Mouse (Mus musculus): ENCODE data around the gene Tm7sf2.

The Tm7sf2 gene

DNA sequence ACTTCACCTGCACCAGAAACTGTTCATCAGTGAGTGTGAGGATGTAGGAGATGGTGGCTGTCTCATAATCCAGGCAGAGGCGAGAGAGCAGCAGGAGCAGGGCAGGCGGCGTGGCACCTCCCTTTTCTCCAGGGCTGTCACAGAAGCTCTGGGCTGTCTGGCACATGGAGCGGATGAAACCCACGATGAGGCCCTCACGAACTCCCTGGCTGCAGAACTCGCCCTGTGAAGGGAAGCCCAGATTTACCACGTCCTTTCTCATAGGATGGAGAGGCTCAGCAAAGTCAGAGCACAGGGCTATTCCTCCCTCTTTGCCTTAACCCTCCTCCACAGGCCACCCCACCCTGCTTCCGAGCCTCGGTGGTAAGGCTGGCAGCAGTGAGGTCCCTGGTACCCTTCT, 1.7 kb upstream of the Tm7sf2 start:
- no peak for DNase-seq (ENCODE audit: low read depth, low spot score)

DNA sequence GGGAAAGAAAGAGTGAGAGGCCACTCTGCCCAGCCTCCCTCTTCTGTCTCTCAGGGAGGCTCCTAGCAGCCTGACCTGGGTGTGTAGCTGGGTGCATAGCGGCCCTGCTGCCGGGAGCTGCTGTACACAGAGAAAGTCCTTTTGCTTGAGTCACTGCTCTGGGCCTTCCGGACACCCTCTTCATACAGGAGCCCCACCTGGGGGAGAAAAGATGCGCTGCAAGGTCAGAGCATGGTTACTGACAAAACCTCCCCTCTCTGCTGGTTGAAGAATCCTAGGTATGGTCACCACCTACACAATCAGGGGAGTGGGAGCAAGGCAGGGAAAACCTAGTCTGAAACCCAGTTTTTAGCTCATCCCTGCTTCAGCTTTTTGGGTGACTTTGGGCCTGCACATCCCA, 778 bp upstream of the Tm7sf2 start:
- no peak for DNase-seq (ENCODE audit: low read depth, low spot score)

DNA sequence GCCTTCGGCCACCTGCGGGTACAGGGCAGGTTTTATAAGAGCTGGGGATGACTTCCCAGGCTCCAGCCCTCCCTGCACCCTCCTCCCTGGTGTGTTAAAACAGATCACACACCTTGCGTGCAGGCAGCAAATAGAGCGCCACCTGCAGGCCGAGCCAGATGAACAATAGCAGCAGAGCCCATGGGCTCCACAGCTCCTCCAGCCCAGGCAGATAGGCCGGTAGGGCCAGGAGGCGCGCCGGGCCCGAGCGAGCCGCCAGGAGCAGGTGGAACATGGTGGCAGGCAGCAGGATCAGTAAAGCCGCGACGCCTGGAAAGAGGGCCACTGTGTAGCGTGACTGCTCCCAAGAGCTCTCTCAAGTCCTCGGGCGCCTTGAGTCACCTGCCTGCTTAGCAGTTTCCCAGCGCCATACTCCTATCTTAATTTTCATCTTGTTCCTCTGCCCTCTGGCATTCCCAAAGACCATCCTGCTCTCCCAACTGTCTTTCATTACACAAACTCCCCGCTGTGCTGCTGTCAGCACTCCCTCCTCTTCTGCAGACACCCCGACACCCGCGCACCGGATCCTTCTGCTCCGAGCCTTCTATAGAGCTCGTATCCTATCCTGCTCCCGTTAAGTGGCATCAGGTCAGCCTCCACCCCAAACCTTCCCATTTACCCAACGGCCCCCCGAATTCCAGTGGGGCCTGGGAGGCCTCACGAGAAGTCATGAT, 1.0 kb downstream of the Tm7sf2 start:
- DNase-seq (ENCODE audit: low read depth, low spot score) = peak; percentile 93

DNA sequence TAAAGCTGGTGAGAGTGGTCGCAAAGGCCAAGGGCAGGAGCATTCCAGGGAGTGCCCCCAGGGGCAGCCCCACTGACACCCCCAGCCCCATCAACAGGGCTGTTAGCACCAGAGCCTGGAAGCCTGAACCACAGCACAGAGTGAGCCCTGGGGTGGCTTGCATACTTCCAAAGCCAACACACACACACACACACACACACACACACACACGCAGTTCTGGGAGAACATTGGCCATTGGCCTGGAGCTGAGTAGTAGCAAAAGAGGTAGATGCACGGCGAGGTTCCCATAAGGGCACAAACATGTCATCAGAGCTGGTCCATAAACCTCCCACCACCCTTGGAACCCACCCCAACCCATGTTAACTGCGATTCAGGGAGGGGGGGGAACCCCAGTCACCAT, 1.6 kb downstream of the Tm7sf2 start:
- no peak for DNase-seq (ENCODE audit: low read depth, low spot score)

DNA sequence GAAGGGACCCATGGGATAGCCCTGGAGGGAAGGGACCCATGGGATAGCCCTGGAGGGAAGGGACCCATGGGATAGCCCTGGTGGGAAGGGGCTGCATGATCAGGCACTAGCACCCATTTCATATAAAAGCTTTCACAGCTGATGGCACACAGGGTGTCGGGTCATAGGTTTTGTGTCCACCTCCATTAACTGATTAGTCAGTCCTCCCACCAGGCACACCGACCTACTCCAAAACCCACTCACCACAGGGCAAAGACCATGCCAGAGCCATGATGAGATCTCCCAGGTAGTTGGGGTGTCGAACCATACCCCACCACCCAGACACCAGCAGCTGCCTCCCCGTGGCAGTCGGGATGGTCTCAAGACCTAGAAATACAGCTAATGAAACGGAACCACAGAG, 5.1 kb downstream of the Tm7sf2 start:
- no peak for DNase-seq (ENCODE audit: low read depth, low spot score)

DNA sequence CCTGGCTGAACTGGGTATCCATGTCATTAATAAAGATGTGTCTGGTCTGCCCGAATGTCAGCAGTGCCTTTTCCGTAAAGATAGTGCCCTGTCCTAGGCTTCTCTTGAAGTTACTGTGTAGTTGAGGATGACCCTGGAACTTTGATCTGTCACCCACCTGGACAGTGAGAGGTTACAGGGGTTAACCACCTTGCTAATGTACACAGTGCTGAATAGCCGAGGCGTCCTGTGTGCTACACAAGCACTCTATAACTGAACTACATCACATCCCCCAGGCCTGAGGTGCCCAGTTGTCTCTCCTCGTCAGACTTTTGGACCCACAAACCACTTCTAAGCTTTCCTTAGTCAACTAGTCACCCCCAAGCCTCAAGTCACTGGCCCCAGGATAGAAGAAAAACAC, 5.8 kb downstream of the Tm7sf2 start:
- DNase-seq (ENCODE audit: low read depth, low spot score) = no peak

DNA sequence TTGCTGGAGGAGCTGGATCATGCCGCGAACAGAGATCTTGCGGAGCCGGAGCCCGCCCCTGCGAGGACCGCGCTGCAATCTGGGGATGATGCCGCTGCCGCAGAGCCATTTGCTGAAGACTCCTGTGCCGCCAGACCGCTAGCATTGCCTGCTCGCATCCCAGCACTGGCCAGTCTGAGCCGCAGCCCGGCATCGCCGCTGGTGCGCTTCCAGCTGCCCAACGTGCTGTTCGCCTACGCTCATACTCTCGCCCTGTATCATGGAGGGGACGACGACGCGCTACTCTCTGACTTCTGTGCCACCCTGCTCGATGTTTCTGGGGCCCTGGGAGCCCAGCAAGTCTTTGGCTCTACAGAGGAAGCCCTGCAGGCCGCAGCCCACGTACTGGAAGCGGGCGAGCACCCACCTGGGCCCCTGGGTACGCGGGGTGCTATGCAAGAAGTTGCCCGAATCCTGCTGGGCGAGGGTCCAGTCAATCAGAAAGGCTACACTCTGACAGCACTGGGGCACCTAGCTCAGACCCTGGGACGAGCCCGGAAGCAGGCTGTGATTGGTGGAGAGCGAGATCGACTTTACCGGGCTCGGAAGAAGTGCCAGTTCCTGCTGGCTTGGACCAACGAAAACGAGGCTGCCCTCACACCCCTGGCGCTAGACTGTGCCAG, 6.4 kb downstream of the Tm7sf2 start:
- DNase-seq (ENCODE audit: low read depth, low spot score) = peak; percentile 75

DNA sequence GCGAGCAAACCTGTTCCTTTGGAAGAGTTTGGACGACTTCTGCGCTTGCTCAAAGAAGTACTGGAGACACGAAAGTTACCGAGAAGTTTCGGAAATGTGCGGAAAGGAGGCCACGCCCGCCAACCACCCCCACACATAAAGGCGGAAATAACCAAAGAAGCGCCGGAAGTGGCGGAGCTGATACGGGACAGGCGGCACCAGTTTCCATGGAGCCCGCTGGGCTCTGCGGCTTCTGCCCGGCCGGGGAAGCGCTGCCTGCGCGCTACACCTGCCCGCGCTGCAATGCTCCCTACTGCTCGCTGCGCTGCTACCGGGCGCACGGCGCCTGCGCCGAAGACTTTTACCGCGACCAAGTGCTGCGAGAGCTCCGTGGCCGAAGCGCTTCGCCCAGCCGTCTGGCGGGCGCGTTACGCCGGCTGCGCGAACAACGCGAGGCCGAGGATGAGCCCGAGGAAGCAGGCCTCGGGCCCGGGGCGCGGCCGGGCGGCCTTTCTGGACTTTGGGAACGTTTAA, 7.1 kb downstream of the Tm7sf2 start, which contains the start of gene Znhit2:
Gene Znhit2, plus strand, starts transcription at position 172 of the 513 bp plus-strand sequence.
- peak; percentile 96 for DNase-seq (ENCODE audit: low read depth, low spot score)

DNA sequence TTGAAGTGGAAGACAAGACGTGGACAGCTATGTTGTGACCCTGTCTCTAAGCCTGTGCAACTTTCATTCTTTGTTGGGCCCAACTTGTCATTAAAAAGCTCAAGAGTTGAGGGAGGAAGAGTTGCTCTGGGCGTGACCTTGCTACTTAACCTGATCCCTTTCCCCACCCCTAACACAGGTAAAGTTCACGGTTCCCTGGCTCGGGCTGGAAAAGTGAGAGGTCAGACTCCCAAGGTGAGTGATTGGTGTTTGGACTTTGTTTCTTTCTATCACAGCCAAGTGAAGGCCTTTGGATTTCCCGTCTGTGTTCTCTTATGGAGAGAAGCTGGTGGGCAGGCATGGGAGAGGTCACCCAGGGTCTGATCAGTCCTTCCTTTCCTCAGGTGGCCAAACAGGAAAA, 9.2 kb downstream of the Tm7sf2 start:
- DNase-seq (ENCODE audit: low read depth, low spot score) = no peak

DNA sequence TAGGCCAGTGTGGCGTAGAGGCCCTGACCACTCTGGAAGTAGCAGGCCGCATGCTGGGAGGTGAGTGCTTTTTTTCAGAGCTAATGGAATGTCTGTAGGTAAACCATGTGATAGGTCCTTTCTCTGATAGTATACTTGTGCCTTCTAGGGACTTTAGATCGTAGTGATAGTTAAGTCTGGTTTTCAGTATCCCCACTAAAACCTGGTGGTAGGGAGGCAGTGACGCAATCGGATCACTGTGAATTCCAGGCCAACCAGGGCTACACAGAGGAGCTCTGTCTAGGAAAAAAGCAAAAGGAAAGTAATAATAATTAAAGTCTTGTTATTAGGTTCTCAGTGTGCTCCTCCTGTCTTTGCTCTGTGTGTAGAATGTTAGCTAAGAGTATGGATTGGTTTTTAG, 9.7 kb downstream of the Tm7sf2 start:
- no peak for DNase-seq (ENCODE audit: low read depth, low spot score)

DNA sequence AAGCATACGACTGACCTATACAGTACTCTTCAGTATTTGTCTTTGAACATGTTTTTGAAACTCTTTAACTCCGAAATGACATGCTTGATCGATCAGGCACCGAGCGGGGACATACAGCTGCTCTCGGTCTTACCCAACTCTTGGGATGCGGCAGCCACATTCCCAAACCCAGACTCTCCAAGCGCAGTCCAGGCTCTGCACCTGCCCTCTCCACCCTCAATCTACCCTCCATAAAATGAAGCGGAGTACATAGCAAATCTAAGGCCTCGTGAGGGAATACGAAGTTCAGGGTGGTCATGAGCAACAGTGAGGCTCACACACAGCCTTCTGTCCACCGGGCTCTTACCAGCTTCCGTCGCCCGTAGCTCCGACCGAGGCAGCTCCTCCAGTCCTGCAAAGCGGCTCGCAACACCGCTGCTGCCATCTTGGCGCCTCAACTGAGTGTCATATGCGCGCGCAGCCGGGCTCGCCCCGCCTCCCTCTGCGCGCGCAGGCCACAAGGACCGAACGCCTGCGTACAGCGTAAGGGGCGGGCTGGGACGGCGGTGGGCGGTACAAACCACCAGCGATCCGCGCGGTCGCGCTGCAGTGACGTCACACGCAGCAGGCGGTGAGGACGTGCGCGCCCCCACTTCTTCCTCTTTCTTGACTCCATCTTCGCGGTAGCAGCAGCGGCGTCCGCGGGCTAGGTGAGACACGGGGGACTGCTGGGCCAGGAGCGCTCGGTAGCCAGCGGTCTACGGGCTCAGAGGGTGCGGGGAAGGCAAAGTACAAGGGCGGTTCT, 10.7 kb downstream of the Tm7sf2 start, which contains the start of the genes Mrpl49 and Fau:
Gene Mrpl49, minus strand, starts transcription at position 473 of the 784 bp plus-strand sequence.
Gene Fau, plus strand, starts transcription at position 532 of the 784 bp plus-strand sequence.
- DNase-seq (ENCODE audit: low read depth, low spot score) = peak; percentile 100

DNA sequence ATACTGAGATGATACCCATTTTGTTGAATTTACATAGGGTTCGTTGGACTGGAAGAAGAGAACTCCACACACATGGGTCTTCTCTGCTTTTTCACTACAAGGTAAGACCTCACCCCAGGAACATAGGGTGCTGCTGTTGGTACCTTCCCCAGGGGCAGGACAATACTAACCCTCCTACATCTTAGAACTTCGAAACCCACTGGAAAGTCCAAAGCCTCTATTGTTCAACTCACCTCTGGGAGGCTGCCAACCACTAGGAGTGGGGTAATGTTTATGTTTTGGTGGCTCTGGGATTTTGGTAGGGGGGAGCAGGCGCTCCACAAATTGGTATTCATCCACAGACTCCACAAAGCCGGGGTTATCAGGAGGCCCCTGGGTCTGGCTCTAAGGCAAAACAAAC, 11.5 kb downstream of the Tm7sf2 start:
- no peak for DNase-seq (ENCODE audit: low read depth, low spot score)

DNA sequence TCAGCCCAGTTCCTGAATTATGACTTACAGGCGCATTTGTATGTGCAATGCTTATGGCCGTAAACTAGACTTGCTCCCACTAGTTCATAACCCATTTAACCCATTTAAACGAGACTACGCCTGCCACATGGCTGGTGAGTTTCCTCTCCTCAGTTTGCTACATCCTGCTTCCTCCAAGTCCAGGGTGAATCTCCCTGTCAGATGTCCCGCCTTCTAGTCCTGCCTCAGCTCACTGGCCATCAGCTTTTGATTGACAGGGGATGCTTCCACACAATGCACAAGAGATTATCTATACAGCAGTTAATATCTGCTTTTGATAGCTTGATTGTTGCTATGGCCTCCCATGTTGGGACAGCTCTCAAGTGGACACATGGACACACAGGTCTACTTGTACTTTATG, 13.9 kb downstream of the Tm7sf2 start:
- no peak for DNase-seq (ENCODE audit: low read depth, low spot score)

DNA sequence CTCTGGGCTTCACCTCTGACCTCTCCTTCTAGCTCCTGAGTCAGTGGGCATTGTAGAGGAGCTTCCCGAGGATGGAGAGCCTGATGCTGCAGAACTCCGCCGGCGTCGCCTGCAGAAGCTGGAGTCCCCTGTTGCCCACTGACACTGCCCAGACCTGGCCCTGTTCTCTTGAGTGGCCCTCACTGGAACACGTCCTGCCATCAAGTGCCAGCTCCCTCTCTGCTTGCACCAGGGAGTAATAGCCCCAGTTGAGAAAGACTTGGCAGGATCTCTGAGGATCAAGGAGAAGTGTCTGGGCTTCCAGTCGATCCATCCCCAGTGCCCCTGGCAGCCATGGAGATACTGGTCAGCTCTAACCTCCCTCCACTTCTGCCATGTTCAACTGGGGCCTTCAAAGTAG, 15.7 kb downstream of the Tm7sf2 start:
- peak; percentile 5 for DNase-seq (ENCODE audit: low read depth, low spot score)

DNA sequence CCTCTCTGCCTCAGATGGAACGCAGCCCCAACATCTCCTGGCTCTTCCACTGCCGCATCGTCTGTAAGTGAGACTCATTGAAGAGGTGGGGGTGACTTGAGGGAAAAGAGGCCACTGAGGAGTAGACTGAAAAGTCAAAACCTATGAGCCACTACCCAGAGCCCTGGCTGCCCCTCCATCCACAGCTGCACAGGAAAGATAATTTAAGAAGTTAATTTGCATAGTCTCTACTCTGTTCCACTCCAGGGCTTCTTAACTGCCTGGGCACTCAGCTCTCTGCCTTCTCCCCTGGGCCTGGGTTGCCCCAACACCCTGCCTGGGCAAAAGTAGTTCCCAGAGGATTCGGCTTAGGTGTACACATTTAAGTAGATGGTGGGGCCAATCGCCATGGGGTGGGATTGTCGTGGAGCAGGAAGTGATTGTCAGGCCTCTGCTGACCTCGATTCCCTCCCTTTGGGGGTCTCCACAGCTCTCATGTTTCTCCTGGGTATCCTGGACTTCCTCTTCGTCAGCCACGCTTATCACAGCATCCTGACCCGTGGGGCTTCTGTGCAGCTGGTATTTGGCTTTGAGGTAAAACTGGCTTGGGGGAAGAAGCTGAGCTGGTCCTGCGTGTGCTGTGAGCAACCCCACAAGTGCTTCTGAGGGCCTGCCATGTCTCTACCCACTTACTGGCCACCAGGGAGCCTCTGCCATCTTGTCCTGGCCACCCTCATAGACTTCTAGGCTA, 19.3 kb downstream of the Tm7sf2 start:
- peak; percentile 5 for DNase-seq (ENCODE audit: low read depth, low spot score)

DNA sequence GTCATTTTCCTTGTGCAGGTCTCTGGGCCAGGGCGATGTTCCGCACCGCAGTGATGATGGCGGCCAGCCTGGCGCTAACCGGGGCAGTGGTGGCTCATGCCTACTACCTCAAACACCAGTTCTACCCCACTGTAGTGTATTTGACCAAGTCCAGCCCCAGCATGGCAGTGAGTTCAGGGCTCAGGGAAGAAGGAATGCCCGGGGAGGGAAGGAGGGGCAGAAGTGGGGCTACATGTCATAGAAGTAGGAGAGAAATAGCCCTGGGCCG, 20.3 kb downstream of the Tm7sf2 start:
- DNase-seq (ENCODE audit: low read depth, low spot score) = no peak

DNA sequence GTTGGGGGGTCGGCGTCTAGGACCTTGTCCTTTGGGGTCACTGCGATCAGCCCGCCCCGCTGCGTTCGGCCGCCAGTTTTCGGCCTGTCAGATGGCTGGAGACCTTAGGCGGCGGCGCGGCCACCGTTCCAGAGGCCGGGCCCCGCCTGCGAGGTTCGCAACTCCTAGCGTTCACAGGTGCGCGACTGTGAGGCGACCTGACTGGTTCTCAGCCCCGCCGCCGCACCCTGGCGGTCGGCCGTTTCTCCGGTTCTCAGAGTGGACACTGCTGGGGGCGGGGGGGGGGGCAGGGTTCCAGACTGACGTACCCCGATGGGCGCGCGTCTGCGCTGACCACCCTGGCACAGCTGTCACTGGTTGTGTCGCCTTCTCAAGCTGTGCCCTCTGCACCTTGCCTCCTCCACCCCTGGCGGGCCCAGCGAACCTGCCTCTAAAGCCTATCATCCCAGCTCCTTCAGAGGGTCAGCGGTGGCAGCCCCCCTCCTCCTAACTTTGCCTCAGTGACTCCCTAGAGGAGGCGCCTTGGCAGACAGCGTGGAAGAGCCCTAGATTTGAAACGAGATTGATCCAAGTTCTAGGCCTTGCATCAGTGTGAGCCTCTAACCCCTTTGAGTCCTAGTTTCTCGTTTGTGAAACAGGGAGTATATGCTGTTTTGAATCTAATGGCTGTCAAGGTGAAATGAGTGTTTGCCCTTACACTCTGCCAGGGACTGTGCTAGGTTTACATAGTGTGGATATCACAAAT, 20.8 kb downstream of the Tm7sf2 start:
- no peak for DNase-seq (ENCODE audit: low read depth, low spot score)

DNA sequence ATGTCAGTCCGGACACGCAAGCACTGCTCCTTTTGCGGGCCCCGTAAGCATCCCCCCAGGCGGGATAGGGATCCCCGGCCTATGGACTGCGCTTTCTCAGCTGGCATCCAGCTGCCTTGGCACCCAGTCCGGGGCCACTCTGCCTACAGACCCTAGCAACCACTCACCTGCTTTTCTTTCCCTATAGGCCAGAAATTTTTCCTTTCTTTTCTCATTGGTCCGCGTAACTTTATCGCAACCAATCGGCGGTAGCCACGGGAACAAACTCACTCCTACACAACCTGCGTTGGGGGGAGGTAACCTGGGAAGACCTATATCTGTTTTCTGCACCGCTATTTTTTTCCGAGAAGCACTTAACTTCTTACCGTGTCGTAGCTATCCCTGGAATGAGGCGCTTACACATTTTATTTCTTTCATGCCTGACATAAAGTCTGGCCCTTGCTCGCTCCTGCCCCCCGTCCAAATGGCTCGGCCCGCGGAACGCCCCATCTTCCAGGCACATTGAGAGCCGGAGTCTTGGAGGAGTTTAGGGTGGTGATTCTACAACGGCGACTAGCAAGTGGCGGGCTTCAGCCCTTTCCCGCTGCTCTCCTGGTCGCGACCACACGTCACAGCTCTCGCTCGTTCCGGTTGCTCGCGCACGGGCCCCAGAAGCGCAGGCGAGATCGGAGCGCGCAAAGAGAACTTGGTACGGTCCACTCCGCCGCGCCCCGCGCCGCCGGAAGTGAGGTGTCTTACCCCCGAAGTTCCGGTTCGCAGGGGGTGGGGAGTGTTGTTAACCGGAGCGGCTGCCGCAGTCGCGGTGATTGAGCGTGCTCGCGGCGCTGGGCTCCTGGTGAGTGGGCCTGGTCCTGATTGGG, 21.6 kb downstream of the Tm7sf2 start, which contains the start of gene Syvn1:
Gene Syvn1, plus strand, starts transcription at position 283 of the 860 bp plus-strand sequence.
- peak; percentile 94 for DNase-seq (ENCODE audit: low read depth, low spot score)

DNA sequence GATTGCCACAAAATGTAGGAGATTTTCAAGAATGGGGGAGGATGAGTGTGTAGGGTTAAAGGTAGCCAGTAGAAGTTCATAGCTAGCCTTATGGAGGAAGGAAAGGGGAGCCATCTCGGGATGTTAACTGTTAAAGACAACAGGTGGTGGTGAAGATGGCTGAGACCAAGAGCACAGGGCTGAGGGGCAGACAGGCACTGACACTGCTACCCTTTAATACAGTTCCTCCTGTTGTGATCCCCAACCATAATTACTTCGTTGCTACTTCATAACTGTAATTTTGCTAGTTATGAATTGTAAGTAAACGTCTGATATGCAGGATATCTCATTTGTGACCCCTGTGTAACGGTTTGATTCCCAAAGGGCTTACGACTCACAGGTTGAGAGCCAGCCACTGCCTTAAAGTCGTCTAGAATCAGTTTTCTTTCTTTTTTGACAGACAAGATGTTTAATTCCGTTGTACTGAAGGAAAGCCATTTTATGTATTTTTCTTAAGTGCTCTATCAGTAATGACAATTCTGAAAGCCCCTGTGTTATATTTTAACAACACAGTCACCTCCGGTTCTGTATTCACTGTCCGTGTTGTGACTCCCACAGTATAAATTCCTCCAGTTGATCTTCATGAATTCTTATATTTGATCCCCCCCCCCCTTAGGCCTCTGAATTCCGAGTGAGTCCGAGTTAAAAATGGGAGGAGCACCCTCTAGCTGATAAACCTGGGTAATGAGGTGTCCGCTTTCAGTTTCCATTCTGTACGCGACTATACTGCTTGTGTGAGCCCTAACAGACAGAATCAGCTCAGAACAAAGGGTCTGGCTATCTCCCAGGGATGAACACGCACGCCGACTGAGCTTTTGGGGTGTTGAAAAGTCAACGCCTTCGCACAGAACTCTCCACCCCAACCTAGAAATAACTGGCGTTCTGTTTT, 22.5 kb downstream of the Tm7sf2 start:
- peak; percentile 77 for DNase-seq (ENCODE audit: low read depth, low spot score)
